Mouse (Mus musculus): ENCODE data around the gene Arhgef18.

The Arhgef18 gene

GRCm38 (mm10) chr8:3500235-3501090, 107.7 kb downstream of the Arhgef18 start, which contains the start of gene Mcoln1:
Gene Mcoln1 (plus strand): TSS chr8:3500457.
- peak; percentile 96 to 97 for DNase-seq (ENCODE audit: low spot score in 2 of 2)

DNA sequence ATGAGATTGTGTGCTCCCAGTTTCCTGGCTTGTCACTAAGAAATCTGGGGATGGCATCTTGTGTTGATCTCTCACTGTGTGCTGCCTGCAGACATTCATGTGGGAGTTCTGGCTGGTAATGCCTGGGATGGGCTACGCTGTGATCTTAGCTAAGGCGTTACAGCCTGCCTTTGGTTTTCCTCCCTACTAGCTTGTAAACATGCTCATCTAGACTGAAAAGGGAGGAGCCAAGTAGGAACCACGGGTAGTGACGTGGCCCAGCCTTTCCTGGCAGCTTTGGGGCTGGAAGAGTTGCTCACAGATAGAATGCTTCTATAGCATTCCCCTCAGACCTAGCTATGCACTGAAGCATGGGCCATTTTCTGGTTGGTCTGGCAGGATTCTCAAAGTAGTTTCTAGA, 109.4 kb downstream of the Arhgef18 start:
- no peak for DNase-seq (ENCODE audit: low spot score in 2 of 2)

Measured in natural killer cell, adult 2 months (primary cell).